Mouse (Mus musculus): ENCODE measurements around the gene Krt79.

The Krt79 gene

GRCm38 (mm10) chr15:101933024-101933423 lies 7.1 kb downstream of the Krt79 start:
- no peak for DNase-seq (ENCODE audit: low read depth)

GRCm38 (mm10) chr15:101929666-101930065 lies 10.5 kb downstream of the Krt79 start:
- no peak for DNase-seq (ENCODE audit: low read depth)

- no peak for DNase-seq (ENCODE audit: low read depth)
Measured at GRCm38 (mm10) chr15:101929087-101929486, 11.0 kb downstream of the Krt79 start.

GRCm38 (mm10) chr15:101927340-101928080 lies 12.6 kb downstream of the Krt79 start:
- DNase-seq (ENCODE audit: low read depth) = no peak

GRCm38 (mm10) chr15:101925041-101925440 lies 15.1 kb downstream of the Krt79 start:
- no peak for DNase-seq (ENCODE audit: low read depth)

GRCm38 (mm10) chr15:101924635-101925034 lies 15.5 kb downstream of the Krt79 start, which contains the start of gene Krt4:
TSS of gene Krt4 (minus strand) at chr15:101924735.
- DNase-seq (ENCODE audit: low read depth) = no peak

GRCm38 (mm10) chr15:101922296-101922695 lies 17.8 kb downstream of the Krt79 start:
- DNase-seq (ENCODE audit: low read depth) = no peak

GRCm38 (mm10) chr15:101916072-101916471 lies 24.1 kb downstream of the Krt79 start:
- no peak for DNase-seq (ENCODE audit: low read depth)

- DNase-seq (ENCODE audit: low read depth) = no peak
Measured at GRCm38 (mm10) chr15:101904849-101905248, 35.3 kb downstream of the Krt79 start.

- DNase-seq (ENCODE audit: low read depth) = no peak
Measured at GRCm38 (mm10) chr15:101902171-101903149, 37.7 kb downstream of the Krt79 start.

GRCm38 (mm10) chr15:101895216-101895615 lies 44.9 kb downstream of the Krt79 start:
- DNase-seq (ENCODE audit: low read depth) = no peak

GRCm38 (mm10) chr15:101892820-101893219 lies 47.3 kb downstream of the Krt79 start, which contains the start of gene Krt76:
TSS of gene Krt76 (minus strand) at chr15:101892920.
- no peak for DNase-seq (ENCODE audit: low read depth)

GRCm38 (mm10) chr15:101879776-101880175 lies 60.3 kb downstream of the Krt79 start:
- no peak for DNase-seq (ENCODE audit: low read depth)
